Mouse (Mus musculus) CH12.LX (cell line): ENCODE results near the gene Dtx1. TPM values are rescaled to one million over a fixed set of nuclear protein-coding genes. Genes with fewer than 3 reads are reported as not detected.

Experiments used
- DNase-seq: peaks from one replicate; pipeline ENCODE4 v3.0.0-alpha.2; 2013; ENCODE audit errors: extremely low read depth
- H3K27ac ChIP-seq: 2 replicates; pipeline ENCODE4 v1.5.1; 2012; ENCODE audit warnings: low read depth, mild to moderate bottlenecking, control low read depth, moderate library complexity; ENCODE audit not compliant: insufficient read depth
- H3K27me3 ChIP-seq: replicated peaks from 2 replicates; pipeline ENCODE3; 2012; ENCODE audit warnings: inconsistent platforms
- H3K36me3 ChIP-seq, 2 experiments: replicated peaks in 1 of 2; 2 replicates each; pipeline versions ENCODE3 to v1.6.1; 2012; ENCODE audit warnings: inconsistent platforms in 1 of 2, low read length in 1 of 2, mild to moderate bottlenecking in 1 of 2, mixed read lengths in 1 of 2, moderate library complexity in 1 of 2; ENCODE audit not compliant: control insufficient read depth in 1 of 2, insufficient read depth in 1 of 2
- H3K4me1 ChIP-seq, 2 experiments: 2 replicates each; pipeline ENCODE4 v1.6.1; 2012; ENCODE audit warnings: inconsistent platforms in 1 of 2, moderate library complexity in 1 of 2; ENCODE audit not compliant: insufficient read depth in 2 of 2, control insufficient read depth in 1 of 2
- H3K4me2 ChIP-seq: 2 replicates; pipeline ENCODE4 v1.6.1; 2012; ENCODE audit warnings: low read depth, mild to moderate bottlenecking, control low read depth; ENCODE audit not compliant: poor library complexity, insufficient read depth, severe bottlenecking
- H3K4me3 ChIP-seq, 3 experiments: fragments of 150-350 bp in 1 of 3; sonication (generic) in 1 of 3; replicated peaks in 1 of 3; 2 replicates each; pipeline versions ENCODE3 to v1.5.1; 2011 to 2012; ENCODE audit warnings: low read depth in 2 of 3, low read length in 2 of 3, mild to moderate bottlenecking in 2 of 3, moderate library complexity in 2 of 3, control low read depth in 1 of 3, improper control_type of control experiment in 1 of 3, inconsistent platforms in 1 of 3, mixed read lengths in 1 of 3; ENCODE audit not compliant: poor library complexity in 1 of 3
- H3K79me2 ChIP-seq: replicated peaks from 2 replicates; pipeline ENCODE4 v1.6.1; 2012; ENCODE audit warnings: mild to moderate bottlenecking, moderate library complexity; ENCODE audit not compliant: control insufficient read depth, poor library complexity, insufficient read depth, severe bottlenecking; ENCODE audit errors: extremely low read depth
- H3K9ac ChIP-seq: 2 replicates; pipeline ENCODE4 v1.6.1; 2012; ENCODE audit warnings: low read depth, mild to moderate bottlenecking, control low read depth, moderate library complexity; ENCODE audit not compliant: insufficient read depth
- H3K9me3 ChIP-seq: replicated peaks from 2 replicates; pipeline ENCODE3; 2012; ENCODE audit warnings: low read length, inconsistent platforms, mixed read lengths
- BHLHE40 ChIP-seq: IDR thresholded peaks from 2 replicates; pipeline ENCODE4 v1.6.1; 2011; ENCODE audit warnings: mild to moderate bottlenecking, low read depth, low read length, improper control_type of control experiment
- CHD1 ChIP-seq: IDR thresholded peaks from 2 replicates; pipeline ENCODE4 v1.6.1; 2012; ENCODE audit warnings: low read depth, low read length, improper control_type of control experiment, inconsistent platforms
- CTCF ChIP-seq, 2 experiments: IDR thresholded peaks in 1 of 2; conservative IDR thresholded peaks in 1 of 2; 2 replicates each; pipeline ENCODE4 v1.5.1; 2011 to 2012; ENCODE audit warnings: low read depth in 2 of 2, low read length in 2 of 2, improper control_type of control experiment in 1 of 2, inconsistent platforms in 1 of 2, mild to moderate bottlenecking in 1 of 2, moderate library complexity in 1 of 2
- EP300 ChIP-seq: IDR thresholded peaks from 2 replicates; pipeline ENCODE4 v1.6.1; 2011; ENCODE audit warnings: low read length, improper control_type of control experiment
- JUN ChIP-seq: IDR thresholded peaks from 2 replicates; pipeline ENCODE4 v1.6.1; 2011; ENCODE audit warnings: low read depth, mild to moderate bottlenecking, low read length, improper control_type of control experiment, moderate library complexity; ENCODE audit not compliant: insufficient read depth
- MAX ChIP-seq: IDR thresholded peaks from 2 replicates; pipeline ENCODE4 v1.6.1; 2011; ENCODE audit warnings: low read length, improper control_type of control experiment
- NRF1 ChIP-seq: IDR thresholded peaks from 2 replicates; pipeline ENCODE4 v1.6.1; 2014; ENCODE audit warnings: low read depth, mild to moderate bottlenecking, inconsistent platforms, low read length, improper control_type of control experiment, moderate library complexity
- TBP ChIP-seq: conservative IDR thresholded peaks from 2 replicates; pipeline ENCODE4 v1.6.1; 2011; ENCODE audit warnings: low read depth, low read length, improper control_type of control experiment
- TCF12 ChIP-seq: IDR thresholded peaks from 2 replicates; pipeline ENCODE4 v1.6.1; 2014; ENCODE audit warnings: low read depth, mild to moderate bottlenecking, inconsistent platforms, low read length, improper control_type of control experiment
- USF1 ChIP-seq: IDR thresholded peaks from 2 replicates; pipeline ENCODE4 v1.6.1; 2014; ENCODE audit warnings: low read depth, mild to moderate bottlenecking, inconsistent platforms, low read length, improper control_type of control experiment
- USF2 ChIP-seq: conservative IDR thresholded peaks from 2 replicates; pipeline ENCODE4 v1.6.1; 2011; ENCODE audit warnings: low read depth, low read length, improper control_type of control experiment
- ZKSCAN1 ChIP-seq: IDR thresholded peaks from 2 replicates; pipeline ENCODE4 v1.6.1; 2012; ENCODE audit warnings: low read depth, inconsistent platforms, low read length, improper control_type of control experiment, borderline replicate concordance
- dilution Hi-C: fragments of 300-500 bp; cut with MboI; formaldehyde crosslinking; loops from 2 replicates; pipeline ENCODE4 v1.14.3; 2020; ENCODE audit warnings: low sequenced_read_pairs; ENCODE audit not compliant: extremely low pct_unique_long_range_greater_than_20kb, extremely low pct_ligation_motif_present
- in situ Hi-C: fragments of 300-500 bp; cut with MboI; formaldehyde crosslinking; loops from 3 replicates; pipeline ENCODE4 v1.14.3; 2019; ENCODE audit warnings: low sequenced_read_pairs, low pct_ligation_motif_present, low pct_unique_long_range_greater_than_20kb, mixed read lengths
- polyA plus RNA-seq: library from polyadenylated mRNA; unstranded; fragments of >175 nt; gene quantifications from 2 replicates; pipeline ENCODE4 v1.2.1, GENCODE M21; 2012; ENCODE audit warnings: low read depth; ENCODE audit not compliant: insufficient read length
- total RNA-seq, 2 experiments: library from RNA; depleted of rRNA; stranded (reverse); fragments of 300-350 nt in 1 of 2; fragments of >200 nt in 1 of 2; gene quantifications; 2 replicates each; pipeline ENCODE4 v1.2.3; 2012 to 2014

Dtx1 gene
- total and polyA plus RNA-seq, 3 experiments: 0.98 to 3.9 (median 2.1) TPM

- in situ Hi-C loops: no loop called here
- no peak for DNase-seq
- no peak overlapping the region for H3K27ac ChIP-seq
- H3K27me3 ChIP-seq: no peaks in the 10 kb centered on the region
- dilution Hi-C loops: no loop called here
- H3K4me1 ChIP-seq: peaks cover 13 to 52% of the 10 kb centered on the region in 2 experiments
- no peaks in the 10 kb centered on the region for H3K9me3 ChIP-seq
- H3K79me2 ChIP-seq: no peaks in the 10 kb centered on the region
- no peak overlapping the region for H3K9ac ChIP-seq
- peaks cover 5 to 28% of the 10 kb centered on the region in 2 experiments for H3K36me3 ChIP-seq
- TF ChIP-seq JUN: no peak
- no peak for TF ChIP-seq USF1
- no peak for TF ChIP-seq CTCF (conservative IDR thresholded peaks at IDR 0.05 in 1 of 2, IDR thresholded peaks at IDR 0.05 in 1 of 2; ENCODE audit: low read depth in 2 of 2, low read length in 2 of 2)
- no peak for TF ChIP-seq TCF12
- TF ChIP-seq BHLHE40: no peak
- TF ChIP-seq NRF1: no peak
- no peak for TF ChIP-seq USF2
- no peak for TF ChIP-seq MAX
- H3K4me3 ChIP-seq: no peak overlapping the region
- H3K4me2 ChIP-seq: no peak overlapping the region
Observed at GRCm38 (mm10) chr5:120682982-120683771, 28.6 kb downstream of the Dtx1 start.

- Histone ChIP-seq H3K9me3 (peaks cover 6% of the 10 kb centered on the region), H3K4me1 (peaks cover 4 to 33% of the 10 kb centered on the region in 2 experiments), H3K27me3 (no peaks in the 10 kb centered on the region), H3K36me3 (peaks cover 18 to 51% of the 10 kb centered on the region in 2 experiments), H3K79me2 (no peaks in the 10 kb centered on the region), H3K9ac (no peak overlapping the region), H3K4me2 (no peak overlapping the region), H3K4me3 (no peak overlapping the region), H3K27ac (no peak overlapping the region)
- in situ Hi-C loops (no loop called here), dilution Hi-C loops (no loop called here)
- TF ChIP-seq JUN: no peak
- TF ChIP-seq MAX: no peak
- no peak for TF ChIP-seq TBP
- TF ChIP-seq EP300: no peak
- TF ChIP-seq CHD1: no peak
- TF ChIP-seq ZKSCAN1: no peak
- TF ChIP-seq BHLHE40: no peak
- DNase-seq: no peak
Observed at GRCm38 (mm10) chr5:120680918-120681317, 30.8 kb downstream of the Dtx1 start.
